Mouse (Mus musculus): Measurements from ENCODE around the gene Myo16. TPM values are rescaled to one million over a fixed set of nuclear protein-coding genes. Genes with fewer than 3 reads are reported as not detected.

Myo16 gene
- polyA plus RNA-seq, 1 experiment = not detected

DNA sequence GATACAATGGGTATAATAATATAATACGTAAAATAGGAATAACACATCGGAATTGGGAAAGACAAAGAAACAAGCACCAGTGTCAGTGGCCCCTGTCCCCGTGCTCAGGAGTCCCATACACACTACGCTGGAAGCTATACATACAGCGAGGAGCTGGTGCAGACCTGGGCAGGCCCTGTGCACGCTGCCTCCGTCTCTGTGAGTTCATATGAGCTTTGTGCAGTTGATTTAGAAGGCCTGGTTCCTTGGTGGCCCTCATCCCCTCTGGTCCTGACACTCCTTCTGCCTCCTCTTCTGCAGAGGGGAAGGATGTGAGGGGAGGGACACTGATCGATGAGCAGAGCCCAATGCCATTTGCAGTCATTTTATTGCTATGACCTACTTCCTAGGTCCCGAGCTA lies 255.3 kb downstream of the Myo16 start:
- H3K4me3 ChIP-seq (ENCODE audit: low read depth, low read length) = no peak overlapping the region
- no peaks in the 10 kb centered on the region for H3K4me1 ChIP-seq (ENCODE audit: control insufficient read depth, insufficient read depth, insufficient read length, low read length)
- H3K27me3 ChIP-seq (ENCODE audit: control insufficient read depth, insufficient read depth, low read length) = no peaks in the 10 kb centered on the region
- no peak overlapping the region for H3K27ac ChIP-seq (ENCODE audit: insufficient read depth, low read depth, low read length)
- no peaks in the 10 kb centered on the region for H3K36me3 ChIP-seq (ENCODE audit: control insufficient read depth, insufficient read depth, low read length)
- WGBS = 79% methylated on average over 9 of the region's 9 CpGs
- TF ChIP-seq POLR2A (IDR thresholded peaks at IDR 0.05; ENCODE audit: low read depth, low read length) = no peak
- no peak for TF ChIP-seq CTCF (IDR thresholded peaks at IDR 0.05; ENCODE audit: extremely low read depth, insufficient read length, insufficient replicate concordance, low read depth, low read length)

DNA sequence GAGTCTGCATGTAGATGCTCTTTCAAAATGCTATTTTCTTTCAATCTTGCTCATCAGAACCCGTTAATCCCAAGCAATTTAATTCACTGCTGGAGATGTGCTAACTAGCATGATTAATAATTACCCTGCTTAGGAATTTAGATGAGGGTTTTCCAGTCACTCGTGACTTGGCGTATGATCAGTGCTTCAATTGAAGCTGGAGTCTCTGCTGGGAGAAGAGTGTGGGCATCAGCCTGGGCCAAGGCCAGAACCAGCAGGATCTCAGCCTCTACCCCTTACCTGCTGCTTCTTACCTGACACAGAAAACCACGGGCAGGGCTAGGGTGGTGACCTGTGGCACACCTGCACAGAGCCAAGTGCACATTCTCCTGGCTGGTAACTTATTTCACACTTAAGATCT lies 257.8 kb downstream of the Myo16 start:
- H3K27me3 ChIP-seq (ENCODE audit: control insufficient read depth, insufficient read depth, low read length) = no peaks in the 10 kb centered on the region
- no peak overlapping the region for H3K4me3 ChIP-seq (ENCODE audit: low read depth, low read length)
- H3K36me3 ChIP-seq (ENCODE audit: control insufficient read depth, insufficient read depth, low read length) = no peaks in the 10 kb centered on the region
- 53% methylated on average over 4 of the region's 4 CpGs for WGBS
- H3K4me1 ChIP-seq (ENCODE audit: control insufficient read depth, insufficient read depth, insufficient read length, low read length) = no peaks in the 10 kb centered on the region
- no peak overlapping the region for H3K27ac ChIP-seq (ENCODE audit: insufficient read depth, low read depth, low read length)
- TF ChIP-seq POLR2A (IDR thresholded peaks at IDR 0.05; ENCODE audit: low read depth, low read length) (no peak), CTCF (IDR thresholded peaks at IDR 0.05; ENCODE audit: extremely low read depth, insufficient read length, insufficient replicate concordance, low read depth, low read length) (no peak)

DNA sequence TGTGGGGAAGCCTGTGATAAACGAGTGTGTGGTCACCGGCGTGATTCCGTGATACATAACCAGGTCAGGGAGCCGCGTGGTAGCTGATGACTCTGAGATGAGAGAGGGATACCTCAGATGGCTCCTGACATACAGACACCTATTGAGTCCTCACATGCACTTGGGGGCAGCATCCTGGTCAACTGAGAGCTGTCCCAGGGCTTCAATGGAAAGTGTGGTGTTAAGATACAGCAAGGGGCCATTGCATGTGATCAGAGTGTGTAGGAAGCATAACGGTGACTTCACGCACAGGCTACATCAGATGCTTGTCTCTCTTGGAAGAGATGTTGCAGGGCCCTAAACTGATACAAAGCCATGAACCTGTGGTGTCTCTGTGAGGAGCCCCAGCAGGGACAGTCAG lies 260.2 kb downstream of the Myo16 start:
- Histone ChIP-seq H3K27me3 (ENCODE audit: control insufficient read depth, insufficient read depth, low read length) (no peaks in the 10 kb centered on the region), H3K27ac (ENCODE audit: insufficient read depth, low read depth, low read length) (no peak overlapping the region), H3K4me1 (ENCODE audit: control insufficient read depth, insufficient read depth, insufficient read length, low read length) (no peaks in the 10 kb centered on the region), H3K36me3 (ENCODE audit: control insufficient read depth, insufficient read depth, low read length) (no peaks in the 10 kb centered on the region), H3K4me3 (ENCODE audit: low read depth, low read length) (no peak overlapping the region)
- TF ChIP-seq CTCF (IDR thresholded peaks at IDR 0.05; ENCODE audit: extremely low read depth, insufficient read length, insufficient replicate concordance, low read depth, low read length) (no peak), POLR2A (IDR thresholded peaks at IDR 0.05; ENCODE audit: low read depth, low read length) (no peak)
- WGBS = 90% methylated on average over 8 of the region's 8 CpGs

DNA sequence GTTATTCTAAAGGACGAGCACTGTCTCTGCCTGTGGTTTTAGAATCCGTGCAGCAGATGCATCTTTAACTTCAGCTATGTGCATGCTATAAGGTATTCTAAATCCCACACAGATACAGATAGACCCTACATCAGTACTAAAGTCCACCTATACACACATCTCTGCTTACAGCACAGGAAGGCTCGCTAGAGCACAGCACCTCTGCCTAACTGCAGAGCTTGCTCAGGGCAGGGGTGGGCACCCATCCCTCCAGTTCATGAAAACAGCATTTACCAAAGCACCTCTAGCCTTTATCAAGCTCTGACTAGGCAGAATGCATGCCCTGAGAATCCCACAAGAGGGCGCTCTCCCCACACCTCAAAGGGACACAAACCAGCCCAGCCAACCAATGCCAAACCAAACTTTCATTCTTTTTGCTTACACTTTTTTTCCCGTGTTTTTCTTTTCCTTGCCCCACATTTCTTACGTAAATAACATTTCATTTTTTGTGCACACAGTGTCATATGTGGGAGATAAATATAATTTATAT lies 261.0 kb downstream of the Myo16 start:
- Histone ChIP-seq H3K36me3 (ENCODE audit: control insufficient read depth, insufficient read depth, low read length) (no peaks in the 10 kb centered on the region), H3K27me3 (ENCODE audit: control insufficient read depth, insufficient read depth, low read length) (no peaks in the 10 kb centered on the region), H3K4me3 (ENCODE audit: low read depth, low read length) (no peak overlapping the region), H3K27ac (ENCODE audit: insufficient read depth, low read depth, low read length) (no peak overlapping the region), H3K4me1 (ENCODE audit: control insufficient read depth, insufficient read depth, insufficient read length, low read length) (no peaks in the 10 kb centered on the region)
- 20% methylated on average over 6 of the region's 6 CpGs for WGBS
- TF ChIP-seq POLR2A (IDR thresholded peaks at IDR 0.05; ENCODE audit: low read depth, low read length) (no peak), CTCF (IDR thresholded peaks at IDR 0.05; ENCODE audit: extremely low read depth, insufficient read length, insufficient replicate concordance, low read depth, low read length) (peak; percentile 74; the same call in 1 of the 2 replicates)

DNA sequence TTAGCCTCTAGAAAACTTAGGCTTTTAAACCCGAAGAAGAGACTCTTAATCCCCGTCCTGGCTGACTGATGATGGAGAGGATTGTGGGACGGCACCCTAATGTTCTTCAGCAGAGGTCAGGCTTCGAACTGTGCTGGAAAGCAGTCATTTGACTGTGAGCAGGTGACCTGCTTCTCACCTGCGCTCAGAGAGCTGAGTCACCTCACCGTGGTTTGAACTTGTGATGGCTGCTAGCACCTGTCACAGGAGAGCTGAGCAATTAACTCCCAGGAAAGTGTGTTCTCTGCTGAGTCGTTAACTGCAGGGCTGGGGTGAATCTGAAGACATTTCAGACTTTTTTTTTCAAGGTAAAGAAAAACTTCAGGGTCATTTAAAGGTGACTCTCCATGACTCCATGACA lies 261.6 kb downstream of the Myo16 start:
- no peaks in the 10 kb centered on the region for H3K4me1 ChIP-seq (ENCODE audit: control insufficient read depth, insufficient read depth, insufficient read length, low read length)
- WGBS = 20% methylated on average over 7 of the region's 7 CpGs
- no peak overlapping the region for H3K4me3 ChIP-seq (ENCODE audit: low read depth, low read length)
- no peak for TF ChIP-seq POLR2A (IDR thresholded peaks at IDR 0.05; ENCODE audit: low read depth, low read length)
- no peak for TF ChIP-seq CTCF (IDR thresholded peaks at IDR 0.05; ENCODE audit: extremely low read depth, insufficient read length, insufficient replicate concordance, low read depth, low read length)
- H3K36me3 ChIP-seq (ENCODE audit: control insufficient read depth, insufficient read depth, low read length) = no peaks in the 10 kb centered on the region
- H3K27me3 ChIP-seq (ENCODE audit: control insufficient read depth, insufficient read depth, low read length) = no peaks in the 10 kb centered on the region
- H3K27ac ChIP-seq (ENCODE audit: insufficient read depth, low read depth, low read length) = no peak overlapping the region

DNA sequence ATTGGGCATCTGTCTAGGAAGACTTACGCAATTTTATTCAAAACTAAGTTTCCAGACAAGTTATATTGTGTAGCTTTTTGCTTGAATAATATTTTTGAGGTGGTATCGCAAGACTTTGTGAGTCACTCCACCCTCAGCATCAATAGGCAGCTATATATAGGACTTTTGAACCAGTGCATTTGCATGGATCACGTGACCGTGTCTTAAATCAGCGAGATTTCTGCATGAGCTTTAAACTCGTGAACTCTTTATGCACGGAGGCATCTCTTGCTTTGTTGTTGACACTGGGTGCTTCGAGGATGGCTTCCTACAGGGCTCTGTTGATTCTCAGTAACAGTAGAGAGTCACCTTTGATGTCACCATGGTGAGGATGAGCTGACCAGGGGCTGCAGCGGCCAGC lies 262.2 kb downstream of the Myo16 start:
- TF ChIP-seq CTCF (IDR thresholded peaks at IDR 0.05; ENCODE audit: extremely low read depth, insufficient read length, insufficient replicate concordance, low read depth, low read length) (no peak), POLR2A (IDR thresholded peaks at IDR 0.05; ENCODE audit: low read depth, low read length) (no peak)
- WGBS = 71% methylated on average over 9 of the region's 9 CpGs
- no peak overlapping the region for H3K27ac ChIP-seq (ENCODE audit: insufficient read depth, low read depth, low read length)
- H3K27me3 ChIP-seq (ENCODE audit: control insufficient read depth, insufficient read depth, low read length) = no peaks in the 10 kb centered on the region
- no peaks in the 10 kb centered on the region for H3K36me3 ChIP-seq (ENCODE audit: control insufficient read depth, insufficient read depth, low read length)
- no peaks in the 10 kb centered on the region for H3K4me1 ChIP-seq (ENCODE audit: control insufficient read depth, insufficient read depth, insufficient read length, low read length)
- H3K4me3 ChIP-seq (ENCODE audit: low read depth, low read length) = no peak overlapping the region

DNA sequence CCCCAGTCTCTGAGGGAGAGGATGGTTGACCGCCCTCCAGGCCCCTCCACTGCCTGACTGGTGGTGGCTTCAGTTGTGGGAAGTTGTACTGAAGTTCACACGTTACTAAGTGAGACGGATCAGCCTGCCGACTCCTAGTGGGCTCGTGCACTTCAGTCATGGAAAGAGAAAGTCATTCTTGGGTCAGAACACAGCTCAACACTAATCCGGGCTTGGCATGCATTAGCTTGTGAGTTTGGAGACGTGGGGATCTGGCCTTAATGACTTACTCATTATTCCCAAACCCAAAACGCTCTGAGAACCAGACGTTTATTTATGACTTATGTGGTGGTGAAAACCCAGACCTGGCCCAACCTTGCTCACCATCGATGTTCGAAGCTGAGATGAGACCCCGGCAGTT lies 263.1 kb downstream of the Myo16 start:
- TF ChIP-seq POLR2A (IDR thresholded peaks at IDR 0.05; ENCODE audit: low read depth, low read length) (no peak), CTCF (IDR thresholded peaks at IDR 0.05; ENCODE audit: extremely low read depth, insufficient read length, insufficient replicate concordance, low read depth, low read length) (no peak)
- Histone ChIP-seq H3K27me3 (ENCODE audit: control insufficient read depth, insufficient read depth, low read length) (no peaks in the 10 kb centered on the region), H3K36me3 (ENCODE audit: control insufficient read depth, insufficient read depth, low read length) (no peaks in the 10 kb centered on the region), H3K4me1 (ENCODE audit: control insufficient read depth, insufficient read depth, insufficient read length, low read length) (no peaks in the 10 kb centered on the region), H3K4me3 (ENCODE audit: low read depth, low read length) (no peak overlapping the region), H3K27ac (ENCODE audit: insufficient read depth, low read depth, low read length) (no peak overlapping the region)
- WGBS = 72% methylated on average over 12 of the region's 12 CpGs

All from small intestine, adult 2 months (tissue).